Mouse (Mus musculus) adipocyte (in vitro differentiated cells): Measurements from ENCODE around the gene Foxl1.

Source experiments
- DNase-seq: peaks from one replicate; pipeline ENCODE4 v3.0.0-alpha.2; 2016; ENCODE audit warnings: low spot score

The Foxl1 gene

DNA sequence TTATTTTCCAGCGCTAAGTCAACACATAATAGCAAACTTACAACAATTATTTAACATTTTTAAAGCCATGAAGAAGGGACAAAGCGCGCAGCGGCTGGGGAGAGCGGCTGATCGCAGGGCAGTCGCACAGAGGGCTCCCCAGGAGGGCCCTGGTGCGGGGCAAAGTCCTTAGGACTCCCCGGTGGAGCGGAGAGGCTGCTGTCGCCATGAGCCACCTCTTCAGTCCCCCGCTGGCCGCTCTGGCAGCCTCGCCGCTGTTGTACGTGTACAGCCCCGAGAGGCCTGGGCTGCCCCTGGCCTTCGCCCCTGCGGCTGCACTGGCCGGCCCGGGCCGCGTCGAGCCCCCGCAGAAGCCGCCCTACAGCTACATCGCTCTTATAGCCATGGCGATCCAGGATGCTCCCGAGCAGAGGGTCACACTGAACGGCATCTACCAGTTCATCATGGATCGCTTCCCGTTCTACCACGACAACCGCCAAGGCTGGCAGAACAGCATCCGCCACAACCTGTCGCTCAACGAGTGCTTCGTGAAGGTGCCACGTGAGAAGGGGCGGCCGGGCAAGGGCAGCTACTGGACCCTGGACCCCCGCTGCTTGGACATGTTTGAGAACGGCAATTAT, at the start of gene Foxl1:
Gene Foxl1 (plus strand): TSS at position 185 of the 620 bp plus-strand sequence.
- DNase-seq: no peak

- DNase-seq: no peak
These were observed 49.0 kb upstream of the Foxl1 start for GRCm38 (mm10) chr8:121078721-121079120.

DNA sequence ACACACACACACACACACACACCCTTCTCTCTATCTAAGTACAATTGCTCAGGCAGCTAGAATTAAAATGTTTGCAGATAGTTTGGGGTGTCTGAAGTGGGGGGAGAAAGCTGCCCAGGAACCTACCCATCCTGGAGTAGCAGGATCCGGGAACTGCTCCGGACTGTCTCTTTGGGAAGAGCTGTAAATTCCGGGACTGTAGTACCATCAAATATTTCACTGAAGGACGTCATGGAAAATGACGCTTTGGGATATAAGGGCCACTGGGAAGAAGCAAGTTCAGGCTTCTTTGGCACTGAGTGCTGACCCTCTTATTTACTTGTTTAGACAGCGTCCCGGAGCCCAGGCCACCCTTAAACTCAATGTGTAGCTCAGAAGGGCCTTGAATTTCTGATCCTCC, 48.5 kb upstream of the Foxl1 start:
- DNase-seq: no peak

GRCm38 (mm10) chr8:121079944-121080343, 47.8 kb upstream of the Foxl1 start:
- no peak for DNase-seq

GRCm38 (mm10) chr8:121080361-121081090, 47.2 kb upstream of the Foxl1 start:
- no peak for DNase-seq

DNA sequence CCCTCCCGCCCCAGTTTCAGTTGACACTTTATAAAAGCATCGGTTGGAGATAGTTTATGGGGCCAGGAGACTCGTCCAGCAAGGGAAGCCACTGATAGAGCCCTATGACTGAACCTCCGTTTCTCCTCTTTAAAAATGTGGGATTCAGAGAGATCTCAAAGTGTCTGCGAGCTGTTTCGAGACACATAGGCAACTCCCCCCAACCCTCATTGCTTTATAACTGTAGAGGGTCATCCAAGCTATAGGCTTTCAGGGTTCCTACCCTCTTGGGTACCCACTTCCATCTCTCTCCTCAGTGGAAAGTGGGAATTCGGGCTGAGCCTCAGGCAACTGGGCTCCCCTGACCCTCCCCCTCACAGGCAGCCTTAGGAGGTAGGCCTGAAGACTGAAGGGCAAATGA, 46.3 kb upstream of the Foxl1 start:
- DNase-seq: no peak

DNA sequence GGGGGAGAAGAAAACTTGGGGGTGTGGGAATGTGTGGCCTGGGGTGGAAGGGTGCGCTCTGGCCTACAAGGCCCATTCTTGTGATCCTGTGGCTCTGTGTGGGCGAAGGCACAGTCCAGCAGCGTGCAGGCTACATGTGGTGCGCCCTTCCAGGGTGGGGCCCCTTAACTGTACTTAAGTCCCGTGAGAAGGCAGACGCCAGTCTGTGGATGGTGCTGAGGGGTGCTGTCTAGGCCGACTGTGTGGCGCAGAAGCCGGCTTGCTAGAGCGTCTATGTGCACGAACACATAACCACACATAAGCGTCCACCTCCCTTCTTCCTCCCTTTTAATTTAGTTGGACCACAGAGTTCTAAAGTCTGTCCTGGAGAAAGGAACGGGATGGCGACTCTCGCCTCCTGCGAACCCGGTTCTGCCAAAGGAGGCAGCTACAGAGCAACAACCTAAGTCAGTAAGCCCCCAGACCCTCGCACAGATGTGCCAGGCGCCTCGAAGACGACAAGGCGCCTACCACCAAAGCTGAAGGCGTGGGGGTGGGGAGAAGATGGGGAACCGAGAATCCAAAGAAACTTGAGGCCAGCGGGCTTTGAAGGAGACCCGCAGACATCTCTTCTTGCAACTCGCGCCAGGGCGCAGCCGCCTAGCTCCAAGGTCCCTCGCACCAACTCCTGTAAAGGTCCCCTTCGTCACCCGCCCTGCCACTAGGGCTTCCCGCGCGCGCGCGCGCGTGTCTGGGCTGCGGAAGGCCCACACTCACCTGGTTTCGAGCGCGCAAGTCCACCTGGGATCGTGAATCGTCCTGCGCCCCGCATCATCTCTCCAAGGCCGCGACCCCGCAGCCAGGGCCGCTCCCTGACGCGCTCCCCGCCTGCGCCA, 45.3 kb upstream of the Foxl1 start:
- DNase-seq: no peak

DNA sequence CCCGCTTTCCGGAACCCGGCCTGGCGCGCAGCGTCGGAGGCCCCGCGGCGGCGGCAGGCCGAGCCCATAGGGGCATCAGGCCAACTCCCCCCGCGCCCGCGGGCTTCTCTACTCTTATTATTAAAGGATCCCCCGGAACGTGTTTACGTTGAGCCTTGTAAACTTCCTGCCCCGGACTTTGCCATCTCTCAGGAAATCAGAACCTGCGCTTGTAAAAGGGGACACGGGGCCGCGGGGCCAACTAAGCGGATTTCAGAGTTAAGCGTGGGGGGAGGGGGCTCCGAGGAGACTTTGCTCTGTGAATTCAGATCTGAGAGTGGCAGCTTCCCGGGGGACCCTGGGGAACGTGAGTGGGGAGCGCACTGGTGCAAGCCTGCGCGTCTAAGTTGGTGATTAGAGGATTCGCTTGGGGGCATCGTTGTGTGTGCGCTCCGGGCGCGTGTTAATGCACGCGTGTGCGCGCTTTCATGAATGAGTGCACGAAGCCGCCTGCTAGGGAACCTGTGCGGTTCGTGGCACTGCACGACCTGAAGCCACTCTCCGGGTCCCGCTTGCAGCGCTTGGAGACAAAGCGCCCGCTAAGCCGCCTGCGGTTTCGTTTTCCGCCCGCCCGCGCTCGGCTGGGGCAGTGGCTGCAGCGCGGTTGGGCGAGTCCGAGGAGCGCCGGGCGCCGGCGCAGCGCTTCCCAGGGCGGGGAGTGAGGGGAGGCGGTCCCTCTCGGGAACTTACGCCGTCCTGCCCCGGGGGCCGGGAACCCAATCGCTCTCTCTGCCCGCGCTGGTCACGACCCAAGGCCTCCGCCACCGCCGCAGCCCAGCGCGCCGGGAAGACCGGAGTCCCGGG, 44.4 kb upstream of the Foxl1 start:
- no peak for DNase-seq

GRCm38 (mm10) chr8:121083936-121084209, 43.9 kb upstream of the Foxl1 start:
- no peak for DNase-seq

- DNase-seq: no peak
These were observed 43.4 kb upstream of the Foxl1 start, which contains the start of gene Foxf1 for GRCm38 (mm10) chr8:121084210-121084951. Gene Foxf1, plus strand, starts transcription at chr8:121084386.

- DNase-seq: no peak
These were observed 42.7 kb upstream of the Foxl1 start for GRCm38 (mm10) chr8:121085011-121085410.

- no peak for DNase-seq
These were observed 42.2 kb upstream of the Foxl1 start for GRCm38 (mm10) chr8:121085561-121085960.

GRCm38 (mm10) chr8:121086004-121086900, 41.5 kb upstream of the Foxl1 start:
- no peak for DNase-seq

DNA sequence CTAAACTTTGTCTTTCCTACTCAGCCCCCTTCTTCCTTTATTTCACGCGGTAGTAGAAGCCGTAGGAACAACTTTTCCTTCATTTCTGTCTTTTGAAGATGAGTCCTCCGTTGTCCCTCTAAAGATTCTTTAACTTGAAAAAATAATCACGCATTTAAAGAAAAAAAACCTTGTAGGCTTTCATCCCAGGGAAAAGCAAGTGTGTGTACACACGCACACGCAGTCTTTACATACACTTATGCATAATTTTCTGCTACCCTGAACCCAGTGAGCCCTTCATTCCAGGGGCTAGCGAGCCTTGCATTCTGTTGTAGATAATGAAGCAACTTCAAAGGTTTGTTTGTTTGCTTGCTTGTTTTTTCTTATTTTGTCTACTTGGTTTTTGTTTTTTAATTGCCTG, 39.5 kb upstream of the Foxl1 start:
- no peak for DNase-seq

DNA sequence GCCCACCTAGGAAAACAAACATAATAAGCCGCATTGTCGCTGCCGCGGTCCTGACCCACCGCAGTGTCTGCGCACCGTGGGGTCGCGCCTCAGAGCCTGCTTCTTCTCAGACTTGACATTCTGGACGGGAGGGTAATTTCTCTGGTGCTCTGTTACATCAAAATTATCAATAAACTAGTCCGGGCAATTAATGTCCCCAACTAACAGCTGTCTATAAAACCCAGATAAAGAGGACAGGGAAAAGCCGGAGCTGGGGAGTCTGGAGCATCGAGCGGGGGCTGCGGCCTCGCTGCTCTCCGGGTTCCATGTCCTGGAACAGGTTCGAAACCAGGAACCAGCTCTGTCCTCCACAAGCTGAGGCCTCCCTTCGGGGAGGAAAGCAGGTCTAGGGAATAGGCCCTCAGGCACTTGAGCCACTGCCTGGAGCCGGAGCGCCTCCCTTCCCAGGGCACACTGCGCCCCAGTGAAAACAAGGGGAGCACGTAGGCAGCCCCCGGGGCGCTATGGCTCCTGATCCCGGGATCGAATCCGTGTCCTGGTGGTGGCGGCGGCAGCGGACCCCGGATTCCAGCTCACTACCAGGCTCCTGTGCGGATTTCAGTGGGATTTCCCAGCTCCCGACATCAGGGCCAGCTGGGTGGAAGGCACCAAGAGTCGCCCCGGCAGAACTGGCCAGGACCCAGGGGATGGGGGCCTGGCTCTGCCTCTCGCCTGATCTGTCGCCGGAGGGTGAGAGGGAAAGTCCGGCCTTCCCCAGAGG, 38.7 kb upstream of the Foxl1 start:
- no peak for DNase-seq

DNA sequence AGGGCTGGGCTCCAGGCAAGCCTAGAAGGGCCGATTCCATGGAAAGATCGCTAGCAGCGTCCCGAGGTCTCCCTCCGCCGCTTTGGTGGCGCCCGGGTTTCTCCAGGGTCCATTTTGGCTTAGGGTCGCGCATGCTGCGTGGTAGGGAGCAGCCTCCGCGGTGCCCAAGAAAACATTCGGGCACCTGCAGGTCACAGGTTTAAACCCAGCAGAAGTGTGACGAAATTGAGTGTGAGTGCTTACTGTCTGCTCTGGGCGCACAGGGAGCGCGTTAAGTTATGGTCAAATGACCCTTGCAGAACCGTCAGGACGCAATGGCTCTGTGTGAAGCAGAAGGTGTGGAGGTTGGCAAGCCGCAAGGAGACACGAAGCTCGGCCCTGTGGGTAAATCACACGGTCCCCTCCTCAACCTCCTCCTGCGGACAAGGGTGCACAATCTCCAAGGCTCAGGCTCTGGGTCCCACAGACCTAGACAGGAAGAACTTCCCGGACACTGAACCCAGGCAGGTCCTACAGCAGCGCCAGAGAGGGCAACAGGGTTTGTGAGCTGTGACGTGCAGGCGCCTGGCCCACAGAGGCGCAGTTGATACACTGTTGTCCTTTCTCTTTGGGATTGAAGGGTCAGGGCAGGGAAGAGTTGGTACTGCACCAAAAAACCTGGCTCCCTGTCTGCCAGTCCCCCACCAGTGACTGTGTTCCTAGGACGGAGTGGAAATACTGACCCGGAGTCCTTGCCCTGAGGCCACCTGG, 37.9 kb upstream of the Foxl1 start:
- DNase-seq: no peak

- DNase-seq: no peak
These were observed 37.0 kb upstream of the Foxl1 start for GRCm38 (mm10) chr8:121090716-121091115.

GRCm38 (mm10) chr8:121092141-121092540, 35.6 kb upstream of the Foxl1 start:
- DNase-seq: no peak

DNA sequence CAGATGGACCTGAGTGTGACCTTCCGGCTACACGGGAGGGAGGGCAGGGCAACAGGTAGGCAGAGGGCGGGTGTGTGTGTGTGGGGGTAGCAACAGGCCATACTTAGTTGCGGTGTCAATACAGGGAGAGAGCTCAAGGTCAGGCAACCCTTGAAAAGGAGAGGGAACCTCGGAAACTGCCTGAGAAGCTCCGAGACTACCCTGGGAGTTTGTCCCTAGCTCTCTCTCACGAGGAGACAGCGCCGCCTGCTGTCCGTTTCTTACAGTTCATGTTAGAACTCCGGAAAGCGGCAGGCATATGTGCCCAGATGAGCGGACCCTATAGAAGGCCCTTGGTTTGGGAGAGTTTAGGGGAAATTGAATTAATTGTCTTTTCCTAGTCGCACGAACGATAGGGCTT, 35.1 kb upstream of the Foxl1 start:
- DNase-seq: peak; percentile 76
